Mouse (Mus musculus): ENCODE results near the gene Erbin.

DNA sequence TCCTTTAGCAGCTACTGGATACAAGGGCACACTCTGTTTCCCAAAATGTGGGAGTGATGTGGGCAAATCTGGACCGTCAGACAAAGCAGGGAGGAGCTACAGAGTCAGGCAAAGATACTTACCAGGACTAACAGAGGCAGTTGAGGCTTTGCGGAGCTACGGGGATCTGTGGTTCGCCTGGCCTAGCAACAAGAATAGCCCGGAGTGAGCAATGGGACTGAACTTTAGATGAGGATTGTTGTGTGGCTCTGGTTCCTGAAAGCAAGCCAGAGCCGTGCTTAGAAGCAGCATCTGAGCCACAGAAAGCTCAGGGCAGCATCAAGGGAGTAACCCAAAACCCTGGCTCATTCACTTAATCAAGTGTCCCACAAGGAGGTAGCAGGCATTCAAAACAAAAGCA is 49.6 kb upstream of the Erbin start:
- TF ChIP-seq CTCF (IDR thresholded peaks at IDR 0.05; ENCODE audit: low read depth): no peak
- no peak for TF ChIP-seq EP300 (IDR thresholded peaks at IDR 0.05; ENCODE audit: low read depth)

All from liver, postnatal 0 days (tissue).